Mouse (Mus musculus) cerebellum, adult (tissue): ENCODE measurements around the gene Rgs19.

Experiments
- ATAC-seq: cut with Nextera tagmentation; 2 replicates; pipeline ENCODE4 v1.9.2; 2017; ENCODE audit warnings: mild to moderate bottlenecking, moderate library complexity, mixed read lengths; ENCODE audit not compliant: insufficient number of reproducible peaks, low FRiP score, low TSS enrichment

The Rgs19 gene

DNA sequence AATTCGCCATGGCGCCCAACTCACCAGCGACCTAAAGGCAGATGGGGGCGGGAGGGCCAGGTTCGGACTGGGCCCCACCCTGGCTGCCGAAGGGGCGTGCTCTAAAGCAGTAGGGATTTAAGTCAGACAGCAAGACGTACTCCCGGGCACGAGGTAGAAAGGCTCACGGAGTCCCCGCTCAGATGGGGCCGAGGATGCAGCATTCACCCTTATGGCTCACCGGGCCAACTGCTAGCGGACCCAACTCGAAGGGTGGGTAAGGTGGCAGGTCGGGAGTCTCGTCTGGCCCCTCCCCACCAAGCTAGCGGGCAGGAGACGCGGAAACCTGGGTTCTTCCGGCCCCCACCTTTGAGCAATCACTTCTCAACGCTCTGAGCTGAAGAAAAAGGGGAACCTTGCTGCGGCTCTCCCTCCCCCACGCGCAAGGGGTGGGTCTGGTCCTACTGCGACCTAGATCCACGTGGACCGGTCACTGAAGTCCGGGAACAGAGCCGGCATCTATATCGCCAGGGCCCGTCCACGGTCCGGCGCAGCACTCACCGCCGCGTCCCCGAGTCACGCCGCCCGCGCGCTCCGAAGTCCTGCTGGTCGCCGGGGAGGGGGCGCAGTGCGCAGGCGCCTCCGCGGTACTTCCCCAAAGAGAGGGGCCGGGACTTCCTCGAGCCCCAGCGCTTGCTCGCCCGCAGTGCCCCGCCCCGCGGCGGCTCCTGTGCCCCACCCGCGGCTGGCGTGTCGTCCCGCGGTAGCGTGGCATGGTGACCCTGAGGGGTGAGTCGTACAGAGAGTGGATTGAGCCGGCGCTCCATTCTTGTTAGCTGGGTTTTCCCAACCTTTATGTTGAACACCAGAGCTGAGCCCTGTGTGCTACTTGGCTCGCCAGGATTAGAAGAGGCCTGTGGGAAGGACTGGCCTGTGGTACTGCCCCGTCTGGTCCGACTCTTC lies at the start of gene Rgs19:
Rgs19 (minus strand) TSS at position 639 of the 942 bp plus-strand sequence.
- peak; percentile 64; the same call in 1 of the 2 replicates for ATAC-seq

DNA sequence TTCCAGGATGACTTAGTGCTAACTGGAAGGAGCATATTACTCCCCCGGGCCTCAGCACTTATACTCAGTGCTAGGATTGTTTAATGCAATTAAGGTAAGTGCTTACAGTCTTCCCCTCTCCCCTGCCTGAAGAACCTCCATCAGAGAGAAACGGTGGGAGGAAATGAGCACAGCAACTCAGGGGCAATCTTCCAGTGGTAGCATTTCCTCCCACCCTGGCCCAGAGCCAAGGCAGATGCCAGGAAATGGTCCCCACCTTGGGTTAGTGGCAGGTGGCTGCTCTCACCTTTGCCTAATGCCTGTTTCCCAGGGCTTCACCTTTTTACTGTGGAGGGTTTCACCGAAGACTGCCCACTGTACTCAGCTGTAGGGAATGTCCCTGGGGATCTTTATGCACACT lies 36.3 kb upstream of the Rgs19 start:
- no peak for ATAC-seq

DNA sequence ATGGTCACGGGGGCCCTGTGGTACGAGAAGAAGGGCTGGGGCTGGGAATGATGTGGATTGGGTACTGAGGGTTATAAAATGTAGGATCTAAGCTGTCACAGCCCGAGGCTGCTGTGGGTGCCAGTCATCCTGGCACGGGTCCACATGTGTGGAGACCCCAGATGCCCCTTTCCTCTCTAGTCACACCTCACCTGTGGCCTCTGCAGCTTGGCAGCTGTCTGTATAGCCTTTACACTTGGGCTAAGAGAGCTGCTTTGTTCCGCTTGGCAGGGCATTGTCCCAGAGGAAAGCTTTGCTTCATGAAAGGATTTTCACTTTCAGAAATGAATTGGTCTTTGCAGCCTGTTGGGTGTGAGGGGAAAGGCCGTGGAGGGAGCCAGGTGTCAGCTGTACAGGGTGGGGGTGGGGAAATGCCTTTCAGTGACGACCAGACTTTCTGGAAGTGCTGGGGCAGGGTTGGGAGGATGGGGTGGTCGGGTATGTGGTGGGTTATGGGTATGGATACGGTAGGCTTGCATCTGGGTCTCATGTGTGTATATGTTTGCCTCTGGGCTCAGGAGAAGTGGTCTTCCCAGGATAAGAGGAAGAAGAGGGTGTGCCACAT lies 34.0 kb upstream of the Rgs19 start:
- ATAC-seq = no peak

DNA sequence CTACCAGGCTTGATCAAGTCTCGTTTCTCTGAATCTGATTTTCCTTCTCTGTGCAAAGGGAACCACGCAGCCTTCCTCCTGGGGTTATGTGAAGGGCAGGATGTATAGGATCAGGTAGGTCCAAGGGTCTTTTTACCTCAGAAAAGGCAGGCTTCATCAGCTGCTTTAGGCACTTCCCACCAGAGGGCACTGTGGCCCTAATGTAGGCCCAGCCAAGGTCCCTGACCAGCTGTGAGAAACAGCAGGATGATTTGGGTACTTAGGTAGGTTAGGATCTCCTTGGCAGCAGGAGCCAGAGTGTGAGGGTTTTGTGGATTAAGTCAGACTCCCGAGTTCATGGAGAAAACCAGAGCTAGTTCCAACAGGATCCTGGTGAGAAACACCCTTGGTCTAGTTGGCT lies 28.4 kb upstream of the Rgs19 start:
- ATAC-seq = no peak

DNA sequence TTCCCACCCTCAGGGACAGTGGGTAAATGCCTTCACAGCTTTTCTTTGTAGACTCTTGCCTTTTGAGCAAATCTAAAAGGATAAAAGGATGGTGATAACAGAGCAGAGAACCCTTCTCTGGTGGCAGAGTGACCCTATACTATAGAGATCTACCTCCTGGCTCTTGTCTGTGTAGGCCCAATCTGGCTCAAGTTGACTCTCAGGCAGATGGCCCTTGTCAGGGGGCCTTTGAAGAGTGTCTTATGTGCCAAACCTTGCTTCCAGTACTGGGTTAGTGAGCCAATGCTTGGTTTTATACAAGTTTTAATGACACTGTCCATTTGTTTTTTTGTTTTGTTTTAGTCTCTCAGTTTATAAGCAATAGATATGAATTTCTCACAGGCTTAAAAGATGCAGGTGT lies 27.4 kb upstream of the Rgs19 start:
- ATAC-seq = peak; percentile 87

DNA sequence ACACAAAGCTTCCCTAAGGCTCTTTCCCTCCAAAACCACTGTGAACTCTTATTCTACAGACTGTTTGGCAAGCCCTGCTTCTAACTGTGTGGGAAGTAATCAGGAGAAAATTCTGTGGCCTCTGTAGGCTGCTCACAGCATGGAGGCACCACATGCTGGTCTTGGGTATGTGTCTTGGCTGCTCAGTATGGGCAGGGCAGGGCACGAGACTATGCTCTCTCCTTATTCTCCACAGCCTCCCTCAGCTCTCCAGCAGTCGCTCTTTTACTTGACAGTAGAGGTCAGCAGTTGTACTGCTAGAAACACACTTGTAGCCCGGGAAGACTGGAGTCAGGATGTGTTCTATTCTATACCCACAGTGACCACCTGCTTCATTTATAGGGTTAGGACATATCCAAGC lies 26.3 kb upstream of the Rgs19 start:
- ATAC-seq = peak; percentile 45; the same call in 1 of the 2 replicates

DNA sequence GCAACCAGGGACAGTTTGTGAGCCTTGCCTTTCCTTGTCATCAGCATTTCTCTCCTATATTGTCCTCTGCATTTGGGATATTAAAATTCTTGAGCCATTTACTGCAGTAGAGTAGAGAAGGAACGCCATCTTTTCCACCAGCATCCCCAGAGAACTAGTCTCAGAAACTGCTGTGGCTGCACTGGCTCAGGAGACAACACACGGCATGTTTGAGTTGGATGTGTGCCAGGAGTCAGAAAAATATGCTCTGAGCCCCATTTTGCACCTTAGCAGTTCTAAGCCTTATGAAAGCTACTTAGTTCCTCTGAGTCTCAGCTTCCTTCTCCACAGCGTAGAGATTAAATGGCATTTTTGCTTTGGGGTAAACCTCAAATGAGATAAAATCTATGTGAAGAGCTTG lies 23.2 kb upstream of the Rgs19 start:
- ATAC-seq = no peak

DNA sequence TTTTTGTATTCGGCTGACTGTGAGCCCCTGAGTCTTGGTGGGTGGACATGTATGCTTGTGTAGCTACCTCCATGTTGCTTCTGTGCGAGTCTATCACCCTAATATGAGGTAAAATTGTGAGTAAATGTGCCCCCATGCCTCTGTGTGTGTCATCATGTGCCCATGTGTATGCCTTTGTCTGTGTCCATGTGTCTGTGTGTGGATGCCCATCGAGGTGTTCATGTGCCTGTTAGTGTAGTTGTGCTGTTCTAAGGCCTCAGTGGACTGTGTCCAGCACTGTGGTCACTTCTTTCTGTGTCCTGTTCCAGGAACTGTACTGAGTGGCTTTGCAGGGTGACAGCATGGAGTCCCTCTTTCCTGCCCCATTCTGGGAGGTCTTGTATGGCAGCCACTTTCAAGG lies 21.6 kb upstream of the Rgs19 start:
- ATAC-seq = no peak

DNA sequence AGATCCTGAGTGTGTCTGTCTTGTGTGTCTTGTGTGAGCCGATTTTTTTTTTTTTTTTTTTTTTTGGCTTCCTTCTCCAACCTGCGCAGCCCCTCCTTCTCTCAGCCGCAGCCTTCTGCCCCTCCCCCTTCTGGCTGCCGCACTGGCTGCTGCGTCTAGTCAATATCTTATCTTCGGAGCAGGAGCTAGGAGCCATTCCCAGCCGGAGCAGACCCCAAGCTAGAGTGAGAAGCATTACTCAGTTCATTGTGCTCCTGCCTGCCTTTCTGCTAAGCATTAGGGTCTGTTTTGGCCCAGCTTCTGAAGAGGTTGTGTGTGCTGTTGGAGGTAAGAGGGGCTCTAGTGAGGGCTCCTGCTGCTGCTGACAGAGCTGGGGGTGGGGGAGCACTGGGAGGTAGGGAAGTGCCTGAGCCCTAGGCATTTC lies 21.1 kb upstream of the Rgs19 start, which contains the start of gene Oprl1:
Oprl1 (plus strand) TSS at position 114 of the 424 bp plus-strand sequence.
- 0 out of 2 replicates have a peak, but pooled peaks have one; percentile 45 for ATAC-seq

DNA sequence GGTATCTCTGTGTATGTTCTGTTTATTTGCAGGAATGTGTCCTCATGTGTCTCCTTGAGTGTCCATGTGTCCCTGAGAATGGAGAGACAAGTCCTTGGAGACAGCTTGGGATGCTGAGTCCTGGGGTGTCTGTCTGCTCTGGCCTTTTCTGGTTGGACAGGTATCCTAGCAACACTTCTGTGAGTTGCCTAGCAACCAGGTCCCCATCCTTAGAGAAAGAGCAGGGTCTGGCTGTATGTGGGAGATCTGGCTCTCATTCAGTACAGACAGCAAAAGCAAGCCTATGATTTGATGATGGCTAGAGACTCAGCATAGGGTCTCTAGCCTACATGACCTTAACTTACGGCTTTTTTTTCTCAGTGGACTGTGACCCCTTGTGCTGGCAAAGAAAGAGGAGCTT lies 20.0 kb upstream of the Rgs19 start:
- peak; percentile 61; the same call in 1 of the 2 replicates for ATAC-seq

DNA sequence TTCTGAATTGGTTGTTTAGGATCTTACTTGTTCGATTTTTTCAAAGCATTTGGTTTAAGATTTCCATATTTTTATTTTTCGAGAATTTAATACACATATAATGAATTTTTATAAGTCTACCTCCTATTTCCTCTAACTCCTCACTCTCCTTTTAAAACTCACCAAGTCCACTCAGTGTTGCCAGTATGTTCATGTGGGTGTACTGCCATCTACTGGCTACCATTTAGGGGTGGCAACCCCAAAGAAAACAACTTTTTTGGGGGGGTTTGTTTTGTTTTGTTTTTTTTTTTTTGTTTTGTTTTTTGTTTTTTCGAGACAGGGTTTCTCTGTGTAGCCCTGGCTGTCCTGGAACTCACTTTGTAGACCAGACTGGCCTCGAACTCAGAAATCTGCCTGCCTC lies 12.9 kb upstream of the Rgs19 start:
- no peak for ATAC-seq

DNA sequence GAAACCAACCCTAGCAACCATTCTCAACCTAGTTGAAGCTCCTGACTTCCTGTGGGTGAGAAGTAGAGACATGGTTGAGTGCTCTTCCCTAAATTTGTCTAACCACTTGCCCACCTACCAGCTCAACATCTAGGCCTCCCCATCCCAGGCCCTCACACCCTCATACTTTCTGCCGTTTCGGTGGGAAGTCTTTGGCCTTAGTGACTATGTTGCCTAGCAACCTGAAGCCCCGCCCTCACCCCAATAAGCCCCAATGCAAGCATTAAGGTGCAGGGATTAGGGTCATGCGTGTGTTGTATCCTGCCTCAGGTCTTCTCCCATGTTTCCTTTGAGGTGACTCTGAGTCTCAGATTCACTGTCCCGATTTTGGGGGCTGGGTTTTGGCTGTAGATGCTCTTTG lies 4.5 kb upstream of the Rgs19 start, which contains the start of gene Lkaaear1:
Lkaaear1 (minus strand) TSS at position 202 of the 400 bp plus-strand sequence.
- ATAC-seq = no peak

DNA sequence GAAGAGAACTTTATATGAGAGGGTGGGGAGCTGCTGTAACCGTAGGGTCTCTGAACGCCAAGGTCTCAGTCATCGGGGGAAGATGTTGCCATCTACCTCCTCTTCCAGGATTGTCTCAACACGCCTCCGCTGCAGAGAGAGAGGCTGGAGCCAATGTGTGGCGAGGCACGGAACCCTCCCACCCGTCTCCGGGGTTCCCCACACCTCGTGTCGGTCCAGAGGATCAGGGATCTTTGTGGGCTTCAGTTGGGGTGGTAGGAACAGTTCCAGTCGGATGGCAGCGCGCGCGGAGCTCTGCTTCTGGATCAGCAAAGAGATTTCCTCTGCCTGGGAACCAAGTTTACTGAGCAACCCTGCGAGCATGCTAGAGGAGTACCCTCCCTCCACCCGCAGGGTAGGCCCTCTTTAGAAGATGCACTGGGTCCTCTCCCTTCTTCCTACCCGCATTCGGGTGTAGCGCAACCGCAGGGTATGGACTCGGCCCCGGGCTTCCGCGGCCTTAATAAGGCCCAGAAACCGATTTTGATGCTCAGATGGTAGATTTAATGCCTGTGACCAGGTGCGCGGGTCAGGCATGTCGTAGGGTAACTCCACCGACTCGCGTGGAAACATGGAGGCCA lies 3.1 kb upstream of the Rgs19 start:
- no peak for ATAC-seq

DNA sequence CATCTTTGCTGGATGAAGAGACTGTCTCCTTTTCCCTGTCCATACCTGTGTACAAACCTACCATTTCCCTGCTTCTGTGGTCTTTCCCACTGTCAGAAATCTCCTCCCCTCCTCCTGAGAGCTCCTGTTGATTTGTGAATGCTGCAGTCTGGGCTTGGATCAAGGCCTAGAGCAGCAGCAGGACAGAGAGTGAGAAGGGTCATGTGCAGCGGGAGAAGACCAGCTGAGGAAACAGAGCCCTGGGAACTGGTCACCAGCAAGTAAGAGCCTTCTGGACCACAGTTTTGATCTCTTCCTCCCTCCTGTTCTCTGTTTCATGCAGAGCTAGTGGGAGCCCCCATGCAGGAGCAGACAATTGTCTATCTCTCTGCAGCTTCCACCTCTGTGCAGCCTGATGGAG lies 2.0 kb upstream of the Rgs19 start:
- no peak for ATAC-seq

DNA sequence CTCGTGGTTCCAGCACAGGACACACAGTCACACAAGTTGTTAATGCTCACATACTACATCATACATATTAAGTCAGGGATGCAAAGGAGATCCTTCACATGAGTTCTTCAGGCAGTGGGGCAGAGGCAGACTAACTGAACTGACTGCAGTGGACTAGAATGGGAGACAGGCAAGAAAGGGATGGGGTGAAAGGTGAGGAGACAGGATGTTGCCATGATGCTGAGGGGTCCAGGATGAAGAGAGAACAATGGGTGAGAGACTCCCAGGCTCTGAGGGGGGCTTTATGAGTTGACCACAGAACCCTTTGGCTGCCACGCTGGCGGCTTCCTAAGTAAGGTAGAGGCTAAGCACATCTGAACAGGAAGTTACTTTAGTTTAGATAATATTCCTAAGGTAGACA lies 804 bp upstream of the Rgs19 start:
- ATAC-seq = no peak

DNA sequence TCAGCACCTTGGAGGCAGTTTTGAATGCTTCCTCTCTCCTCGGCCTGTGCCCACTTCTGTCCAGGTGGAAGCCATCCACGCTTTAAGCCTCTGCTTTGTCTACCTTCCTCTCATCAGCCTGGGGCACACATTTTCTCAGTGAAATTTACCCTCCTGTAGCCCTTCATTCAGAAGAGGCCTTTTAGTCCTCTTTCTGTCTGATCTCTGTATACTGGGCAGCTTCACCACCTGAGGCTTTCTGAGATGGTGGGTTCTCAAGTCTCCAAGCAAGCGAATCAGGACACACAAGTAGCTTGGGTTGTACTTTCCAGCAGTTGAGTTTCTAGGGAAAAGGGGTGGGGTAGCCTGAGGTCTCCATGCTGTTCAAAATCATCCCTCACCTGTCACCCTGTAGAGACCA lies 1.5 kb downstream of the Rgs19 start:
- no peak for ATAC-seq

DNA sequence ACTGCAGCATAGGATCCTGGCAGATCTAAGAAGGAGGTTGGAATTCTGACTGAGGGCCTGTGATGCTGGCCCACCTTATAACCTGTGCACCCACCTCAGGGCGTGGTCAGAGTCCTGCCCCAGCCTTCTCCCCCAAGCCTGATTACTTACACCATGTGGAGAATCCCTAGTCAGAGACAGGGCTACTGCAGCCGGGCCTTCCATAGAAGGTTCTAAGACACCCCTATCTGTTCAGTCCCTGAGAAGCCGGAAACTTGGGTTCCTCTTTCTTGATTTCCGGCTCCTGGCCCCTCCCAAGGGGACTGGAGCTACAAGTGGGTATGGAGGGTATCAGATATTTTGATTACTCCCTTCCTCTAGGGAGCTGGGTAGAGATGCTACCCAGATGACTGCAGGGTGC lies 2.2 kb downstream of the Rgs19 start:
- no peak for ATAC-seq

DNA sequence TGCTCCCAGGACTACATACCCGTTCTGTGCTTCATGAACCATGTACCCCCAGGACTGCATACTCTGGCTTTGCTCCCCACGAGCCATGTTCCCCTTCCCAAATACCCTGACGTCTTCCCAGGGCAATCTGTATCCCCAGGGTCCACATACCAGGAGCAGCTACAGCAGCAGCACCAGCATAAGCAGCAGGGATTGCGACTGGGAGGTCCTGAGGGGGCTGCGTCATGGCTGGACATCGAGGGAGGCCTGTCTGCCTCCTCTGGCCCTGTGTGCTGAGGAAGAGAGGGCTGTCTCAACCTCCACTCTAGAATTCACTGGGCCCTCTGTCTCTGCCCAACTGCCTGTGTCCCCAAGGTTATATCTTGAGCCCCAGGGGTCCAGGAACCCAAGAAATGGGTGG lies 2.7 kb downstream of the Rgs19 start:
- ATAC-seq = no peak

DNA sequence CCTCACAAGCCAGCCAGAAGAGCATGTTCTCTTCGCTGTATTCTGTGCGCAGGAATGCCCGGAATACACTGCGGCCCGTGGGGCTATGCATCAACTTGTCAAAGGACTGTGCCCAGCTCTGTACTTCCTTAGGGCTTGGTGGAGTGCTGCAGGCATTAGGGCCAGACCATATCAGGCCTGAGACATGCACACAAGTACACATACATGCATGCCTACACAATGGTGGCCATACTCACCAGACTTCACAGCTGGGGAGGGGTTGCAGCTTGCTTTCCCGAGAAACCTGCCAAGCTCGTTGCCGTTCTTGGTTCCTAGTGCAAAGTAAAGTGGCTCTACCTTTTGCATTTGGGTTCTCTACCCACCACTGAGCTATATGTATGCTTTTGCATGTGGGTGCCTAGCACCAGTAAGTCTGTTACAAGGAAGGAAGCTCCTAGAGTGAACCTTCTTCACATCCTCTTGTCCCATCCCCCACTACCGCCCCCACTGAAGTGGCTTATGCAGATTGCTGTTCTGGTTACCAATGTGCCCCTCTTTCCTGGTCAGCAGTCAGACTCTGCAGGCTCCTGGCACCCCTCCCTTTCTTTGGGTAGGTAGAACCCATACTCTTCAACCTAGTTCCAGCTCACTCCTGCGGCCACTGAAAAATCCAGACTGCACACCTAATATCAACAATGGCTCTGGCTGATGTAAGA lies 4.2 kb downstream of the Rgs19 start:
- no peak for ATAC-seq

DNA sequence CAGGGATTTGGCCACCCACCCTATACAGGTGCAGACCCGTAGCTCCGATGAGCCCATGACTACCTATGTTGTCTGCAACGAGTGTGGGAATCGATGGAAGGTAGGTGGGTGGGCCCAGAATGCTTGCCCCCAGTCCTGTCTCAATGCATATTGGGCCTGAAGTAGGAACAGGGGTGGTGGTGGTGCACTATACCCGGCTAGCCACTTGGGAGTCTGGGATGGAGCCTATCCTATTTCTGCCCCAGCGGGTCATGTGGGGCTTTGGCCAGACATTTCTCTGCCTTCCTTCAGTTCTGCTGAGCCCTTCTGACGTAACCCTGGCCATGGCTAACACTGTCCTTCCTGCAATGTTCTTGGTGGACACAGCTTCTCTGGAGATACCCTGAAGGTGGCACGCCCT lies 6.2 kb downstream of the Rgs19 start:
- no peak for ATAC-seq
